Mouse (Mus musculus) 3T3-L1 (cell line): Measurements from ENCODE around the gene Lca5.
A peak's percentile ranks its signal among the peaks of the same experiment; 100 is the strongest.

Source experiments
- DNase-seq: peaks from one replicate; pipeline ENCODE4 v3.0.0-alpha.2; 2015; ENCODE audit warnings: low read depth, low spot score

Gene Lca5

DNA sequence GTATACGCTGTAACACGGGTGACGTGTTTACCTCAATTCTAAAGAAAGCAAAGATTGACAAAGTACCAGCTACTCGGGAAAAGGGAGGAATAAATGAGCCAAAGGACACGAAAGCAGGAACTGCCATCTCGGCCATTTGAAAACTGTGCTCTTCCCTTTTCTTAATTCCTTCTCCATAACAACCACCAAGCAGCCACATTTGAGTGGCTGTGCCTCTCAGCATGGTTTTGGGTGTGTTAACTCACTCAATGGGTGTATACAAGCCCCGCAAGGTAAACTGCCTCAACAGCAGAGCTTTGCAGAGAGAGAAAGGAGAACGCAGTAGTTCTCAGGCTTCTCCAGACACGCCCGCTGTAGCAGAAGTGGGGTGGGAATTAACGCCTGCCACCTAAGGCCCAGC, 48.9 kb downstream of the Lca5 start:
- DNase-seq, result no peak

DNA sequence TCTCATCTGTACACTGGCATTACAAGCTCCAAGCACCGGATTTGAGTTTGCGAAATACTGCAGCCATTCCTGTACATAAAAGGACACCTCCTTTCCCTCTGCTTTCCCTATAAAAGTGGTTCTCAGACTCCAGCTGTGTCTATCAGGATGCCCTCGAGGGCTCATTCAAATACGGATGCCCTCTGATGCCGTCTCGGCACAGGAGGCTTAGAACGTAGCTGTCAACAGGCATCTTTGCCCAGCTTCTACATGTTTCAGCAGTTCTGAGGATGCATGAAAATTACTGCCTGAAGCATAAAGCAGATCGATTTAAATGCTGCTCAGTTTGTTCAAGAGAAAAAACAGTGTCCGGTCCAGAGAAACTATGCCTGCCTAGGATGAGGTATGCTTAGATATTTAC, 51.4 kb downstream of the Lca5 start:
- DNase-seq, result no peak

DNA sequence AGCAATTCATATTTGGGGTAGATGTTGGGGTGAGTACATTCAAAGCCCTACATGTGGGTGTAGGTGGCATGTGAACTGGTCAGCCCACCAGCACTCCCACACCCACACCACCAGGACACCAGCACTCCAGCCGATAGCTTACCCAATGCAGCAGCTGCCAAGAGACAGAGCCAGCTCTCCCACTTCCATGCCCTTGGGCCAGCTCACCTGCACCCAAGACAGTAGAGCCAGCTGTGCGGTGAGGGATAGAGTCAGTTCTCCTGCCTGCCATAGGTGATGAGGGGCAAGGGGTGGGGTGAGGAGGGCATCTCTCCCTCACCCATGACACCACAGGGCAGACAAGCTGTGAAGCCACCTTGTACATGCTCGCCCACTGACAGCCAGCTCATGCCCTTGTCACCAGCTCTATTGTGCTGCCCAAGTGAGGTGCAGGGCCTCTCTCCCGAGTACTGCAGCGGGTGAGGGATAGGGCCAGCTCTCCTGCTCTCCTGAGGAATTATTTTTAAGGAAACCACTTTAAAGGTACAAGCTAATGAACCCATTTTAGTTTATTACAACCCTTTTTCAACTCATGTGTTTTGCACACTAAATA, 54.6 kb downstream of the Lca5 start:
- DNase-seq, result no peak

DNA sequence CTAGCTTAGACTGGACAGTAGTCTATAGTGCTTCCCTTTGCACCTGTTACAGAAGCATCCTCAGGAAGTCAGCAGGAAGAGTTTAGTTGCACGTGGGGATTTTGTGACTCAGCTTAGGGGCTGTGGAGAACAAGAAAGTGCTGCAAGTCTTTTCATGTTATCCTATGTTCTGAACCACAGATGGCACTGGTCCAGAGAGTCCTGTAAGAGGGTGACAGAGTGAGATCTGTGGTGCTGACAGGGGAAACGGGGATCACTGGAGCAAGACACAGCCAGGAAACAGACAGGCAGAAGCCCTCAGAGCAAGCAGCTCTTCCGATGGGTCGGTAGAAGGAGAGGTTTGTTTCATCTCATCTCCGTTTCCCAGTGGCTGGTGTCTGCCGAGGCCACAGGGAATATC, 55.6 kb downstream of the Lca5 start:
- DNase-seq, result no peak

DNA sequence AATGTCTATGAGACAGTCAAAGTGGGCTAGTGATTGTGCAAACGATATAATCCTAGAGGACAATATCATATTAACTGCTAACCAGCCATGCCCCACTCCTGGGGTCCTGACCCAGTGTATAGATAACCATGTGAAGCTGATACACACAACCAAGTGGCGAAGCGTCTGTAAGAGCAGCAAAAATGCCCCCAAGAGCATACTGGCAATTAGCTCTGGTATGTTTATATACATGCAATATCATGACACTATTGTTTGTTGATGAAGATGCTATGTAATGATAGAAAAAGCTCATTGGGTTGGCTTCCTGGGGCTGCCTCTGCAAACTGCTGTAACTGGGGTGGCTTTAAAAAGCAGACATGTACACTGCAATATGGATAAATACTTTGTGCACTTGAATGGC, 57.7 kb downstream of the Lca5 start:
- DNase-seq, result no peak

DNA sequence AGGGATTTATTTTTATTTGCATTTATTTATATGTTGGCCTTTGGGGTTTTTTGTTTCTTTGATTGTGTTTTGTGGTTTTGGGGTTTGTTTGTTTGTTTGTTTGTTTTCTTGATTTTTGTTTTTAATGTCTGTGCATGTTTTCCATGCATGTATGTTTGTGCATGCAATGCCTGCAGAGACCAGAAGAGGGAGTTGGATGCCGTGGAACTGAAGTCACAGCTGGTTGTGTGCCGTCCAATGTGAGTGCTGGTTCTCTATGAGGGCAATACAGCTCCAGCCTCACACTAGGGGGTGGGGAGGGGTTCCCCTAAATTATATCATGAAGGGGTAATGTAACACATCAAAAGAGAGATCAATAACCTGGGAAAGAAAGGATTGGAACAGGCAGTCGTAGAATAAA, 58.2 kb downstream of the Lca5 start:
- peak; percentile 42 for DNase-seq

DNA sequence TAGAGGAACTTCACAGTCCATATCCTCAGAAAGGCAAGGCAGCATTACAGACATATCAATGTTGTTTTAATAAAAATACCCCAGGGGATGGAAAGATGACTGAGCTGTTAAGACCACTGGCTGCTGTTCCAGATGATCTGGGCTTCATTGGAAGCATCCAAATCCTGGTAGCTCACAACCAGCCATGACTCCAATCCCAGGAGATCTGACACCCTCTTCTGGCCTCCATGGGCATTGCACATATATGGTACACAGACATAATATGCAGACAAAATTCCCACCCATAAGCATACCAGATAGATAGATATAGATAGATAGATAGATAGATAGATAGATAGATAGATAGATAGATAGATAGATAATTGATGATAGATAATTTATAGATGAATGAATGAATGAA, 59.6 kb downstream of the Lca5 start:
- DNase-seq, result peak; percentile 64

DNA sequence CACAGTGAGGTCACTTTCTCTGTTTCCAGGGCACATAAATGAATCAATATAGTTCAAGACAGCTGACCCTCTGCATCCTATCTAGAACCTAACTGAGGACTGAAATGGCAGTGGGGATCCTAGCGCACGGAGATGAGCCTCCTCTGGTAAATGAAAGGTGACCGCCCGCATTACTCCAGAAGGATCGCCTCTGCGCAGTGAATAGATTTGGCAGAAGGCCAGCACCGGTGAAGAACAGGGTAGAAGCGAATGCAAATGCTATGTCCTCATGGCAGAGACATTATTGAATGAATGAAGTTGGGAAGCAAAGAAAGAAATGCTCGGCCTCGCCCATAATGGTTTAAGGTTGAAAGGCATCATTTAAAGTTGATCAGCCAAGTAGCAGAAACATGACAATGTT, 61.3 kb downstream of the Lca5 start:
- DNase-seq, result no peak

DNA sequence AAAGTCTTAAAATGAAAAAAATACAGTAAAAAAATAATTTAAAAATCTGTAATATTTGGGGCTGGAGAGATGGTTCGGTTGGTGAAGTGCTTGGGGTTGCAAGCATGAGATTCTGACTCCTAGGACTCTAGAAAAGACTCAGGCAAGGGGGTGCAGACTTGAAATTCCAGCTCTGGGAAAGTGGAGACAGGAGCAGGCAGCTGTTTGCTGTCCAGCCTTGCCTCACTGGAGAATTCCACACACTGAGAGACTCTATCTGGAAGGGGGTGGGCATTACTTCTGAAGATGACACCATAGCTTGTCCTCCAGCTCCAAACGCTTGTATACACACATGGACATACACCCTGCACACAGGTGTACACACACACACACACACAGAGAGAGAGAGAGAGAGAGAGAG, 63.8 kb downstream of the Lca5 start:
- no peak for DNase-seq

DNA sequence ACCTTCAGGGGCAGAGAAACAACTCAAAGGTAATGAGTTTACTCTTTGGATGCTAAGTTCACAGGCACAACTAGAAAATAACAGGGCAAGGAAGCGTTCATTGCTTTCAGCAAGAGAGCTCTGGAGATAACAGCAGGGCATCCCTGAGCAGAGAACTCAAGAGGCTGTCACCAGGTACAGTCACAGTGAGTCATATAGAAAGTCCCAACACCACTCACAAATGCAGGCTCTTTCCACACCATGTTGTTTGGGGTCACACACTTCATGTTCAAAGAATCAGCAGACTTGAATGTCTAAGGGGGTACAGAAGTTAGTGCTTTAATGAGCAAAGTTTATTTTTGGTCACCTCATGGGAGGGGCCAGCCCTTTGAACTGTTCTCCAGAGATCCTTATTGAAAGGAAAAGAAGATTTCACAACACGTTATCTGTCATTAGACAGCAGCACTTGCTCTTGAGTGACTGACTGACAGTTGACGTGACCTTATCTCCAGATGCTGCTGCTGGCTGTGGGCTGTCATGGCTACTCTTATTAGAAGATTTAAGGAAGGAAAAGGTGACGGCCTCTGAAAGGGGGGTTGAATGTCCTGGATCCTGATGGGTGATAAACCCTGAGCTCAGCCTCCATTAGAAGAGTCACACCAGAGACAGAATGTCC, 65.3 kb downstream of the Lca5 start:
- no peak for DNase-seq

DNA sequence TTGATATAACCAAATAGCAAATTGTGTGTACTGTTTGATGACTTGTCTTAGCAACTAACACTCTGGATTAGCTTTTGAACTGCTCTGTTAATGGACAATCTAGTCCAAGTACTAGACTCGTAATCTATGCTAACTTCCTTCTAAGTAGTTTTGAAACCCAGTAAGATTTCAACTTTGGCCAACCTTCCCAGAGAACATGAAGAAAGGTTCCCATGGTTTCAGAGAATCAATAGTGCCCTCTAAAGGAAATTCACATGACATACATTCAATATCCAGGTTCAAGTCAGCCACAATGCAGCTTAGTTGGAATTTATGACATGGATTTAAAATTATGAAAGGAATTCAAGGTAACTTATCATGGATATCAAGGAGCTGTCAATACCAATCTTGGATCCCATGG, 70.0 kb downstream of the Lca5 start:
- DNase-seq, result peak; percentile 47

DNA sequence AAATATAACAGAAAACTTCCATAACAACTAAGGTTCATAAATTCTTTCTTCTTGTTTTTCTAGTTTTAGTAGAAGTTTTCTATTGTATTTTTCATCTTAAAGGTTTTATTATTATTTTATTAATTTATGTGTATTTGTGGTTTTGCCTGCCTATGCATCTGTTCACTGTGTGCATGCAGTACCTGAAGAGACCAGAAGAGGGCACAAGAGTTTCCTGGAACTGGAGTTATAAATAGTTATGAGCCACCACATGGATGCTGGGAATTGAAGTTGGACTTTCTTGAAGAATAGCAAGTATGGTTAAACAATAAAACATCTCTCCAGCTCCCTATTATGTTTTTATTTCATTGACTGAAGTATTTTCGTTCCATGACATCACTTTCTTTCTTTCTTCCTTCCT, 72.7 kb downstream of the Lca5 start:
- DNase-seq, result peak; percentile 69

DNA sequence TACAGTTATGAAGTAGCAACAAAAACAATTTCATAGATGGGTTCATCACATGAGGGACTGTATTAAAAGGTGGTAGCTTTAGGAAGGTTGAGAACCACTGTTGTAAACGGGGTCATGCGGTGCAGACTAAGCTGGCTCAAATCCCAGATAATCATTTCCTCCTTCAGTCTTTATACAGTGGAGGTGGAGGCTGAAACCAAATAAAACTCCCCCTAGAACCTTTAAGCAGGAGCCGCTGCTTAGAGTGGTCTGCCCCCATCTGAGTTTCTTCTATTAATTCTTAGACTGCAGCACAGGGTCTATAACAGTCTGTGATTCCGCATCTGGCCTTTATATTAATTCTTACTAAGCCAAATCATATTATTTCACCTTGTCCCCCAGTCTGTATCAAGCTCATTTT, 85.1 kb downstream of the Lca5 start:
- DNase-seq, result no peak

DNA sequence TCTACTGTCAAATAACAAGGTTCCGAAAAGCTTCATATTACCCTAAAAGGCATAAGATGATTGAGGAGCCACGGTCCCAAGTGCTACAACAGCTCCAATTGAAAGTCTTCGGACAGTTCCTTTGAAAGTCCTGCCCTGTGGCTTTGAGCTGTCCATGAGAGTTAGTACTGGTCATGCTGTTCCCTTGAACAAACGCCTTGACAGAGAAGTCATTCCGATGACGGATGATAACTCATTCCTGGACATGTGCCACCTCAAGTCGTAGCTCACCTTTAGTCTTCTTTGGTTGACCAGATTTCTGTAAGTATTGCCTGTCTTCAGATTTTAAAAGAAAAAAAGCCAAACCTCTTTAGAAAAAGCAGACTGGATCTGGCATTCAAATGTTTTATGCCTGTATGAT, 87.6 kb downstream of the Lca5 start:
- no peak for DNase-seq

DNA sequence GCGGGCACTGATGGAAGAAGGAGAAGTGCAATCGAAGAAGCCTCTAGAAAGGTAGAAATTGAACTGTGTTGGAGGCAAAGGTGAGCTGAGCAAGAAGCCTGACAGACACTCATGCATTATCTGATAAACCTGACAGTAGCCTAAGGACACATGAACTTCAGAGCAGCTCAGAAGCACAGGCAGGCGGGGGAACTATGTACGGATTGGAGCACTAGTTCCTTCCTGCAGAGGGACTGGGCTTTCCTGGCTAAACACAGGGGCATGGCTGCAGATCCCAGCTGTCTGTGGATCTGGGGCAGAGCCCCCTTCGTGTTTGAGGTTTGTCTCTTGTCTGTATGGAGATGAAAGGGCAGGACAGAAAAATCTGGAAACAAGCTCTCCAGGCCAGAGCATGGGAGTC, 89.8 kb downstream of the Lca5 start:
- DNase-seq, result no peak

DNA sequence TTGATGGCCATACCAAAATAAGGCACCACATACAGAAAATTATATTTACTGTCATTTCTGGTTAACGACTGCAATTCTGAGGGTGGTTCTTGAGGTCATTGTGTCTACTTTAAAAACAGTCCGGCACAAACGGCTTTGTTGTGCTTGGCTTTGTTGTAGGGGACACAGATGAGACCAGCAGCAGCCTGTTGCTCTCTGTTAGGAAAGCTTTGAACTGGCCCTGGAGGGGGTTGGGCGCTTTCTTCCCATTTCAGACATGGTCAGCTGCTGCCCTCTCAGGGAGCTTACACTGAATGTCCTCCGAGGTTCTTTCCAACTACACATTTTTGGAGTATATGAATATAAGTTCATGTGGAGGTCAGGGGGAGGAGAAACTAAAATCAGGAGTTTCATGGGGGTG, 90.3 kb downstream of the Lca5 start:
- peak; percentile 40 for DNase-seq

DNA sequence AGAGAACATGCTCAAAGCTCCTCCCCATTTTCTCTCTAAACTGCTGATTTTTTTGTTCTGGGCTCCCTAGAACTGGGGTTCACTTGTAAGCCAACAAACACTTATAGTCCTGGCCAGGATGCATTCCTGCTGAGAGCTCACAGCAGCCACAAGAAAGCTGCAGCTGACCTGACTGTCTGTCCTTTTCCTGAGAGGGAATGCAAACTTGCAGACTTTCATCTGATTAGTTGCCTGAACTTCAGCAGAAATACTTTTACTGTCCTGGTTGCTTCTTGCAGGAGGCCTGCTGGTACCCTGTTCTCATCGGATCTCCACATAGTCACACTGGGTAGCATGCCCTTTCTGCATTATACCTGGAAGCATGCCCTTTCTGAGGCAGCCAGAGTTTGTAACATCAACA, 91.0 kb downstream of the Lca5 start:
- peak; percentile 11 for DNase-seq

DNA sequence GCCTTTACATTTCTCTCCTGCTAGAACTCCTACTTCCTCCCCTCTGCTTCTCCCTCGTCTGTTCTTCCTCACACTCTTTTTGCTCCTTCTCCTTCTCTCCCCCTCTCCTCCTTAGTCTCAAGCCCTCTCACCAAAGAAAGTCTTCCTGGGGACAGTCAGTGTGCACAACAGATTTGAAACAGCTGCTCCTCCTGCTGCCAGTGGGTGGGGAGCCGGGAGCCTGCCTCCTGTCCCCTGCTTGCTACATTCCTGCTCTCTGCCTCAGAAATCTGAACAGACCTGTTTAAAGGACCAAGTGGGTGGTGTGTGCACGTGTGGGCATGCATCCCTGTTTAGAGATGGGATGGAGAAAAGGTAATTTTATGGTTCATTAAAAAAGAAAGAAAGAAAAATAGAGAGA, 91.4 kb downstream of the Lca5 start:
- DNase-seq, result peak; percentile 17

DNA sequence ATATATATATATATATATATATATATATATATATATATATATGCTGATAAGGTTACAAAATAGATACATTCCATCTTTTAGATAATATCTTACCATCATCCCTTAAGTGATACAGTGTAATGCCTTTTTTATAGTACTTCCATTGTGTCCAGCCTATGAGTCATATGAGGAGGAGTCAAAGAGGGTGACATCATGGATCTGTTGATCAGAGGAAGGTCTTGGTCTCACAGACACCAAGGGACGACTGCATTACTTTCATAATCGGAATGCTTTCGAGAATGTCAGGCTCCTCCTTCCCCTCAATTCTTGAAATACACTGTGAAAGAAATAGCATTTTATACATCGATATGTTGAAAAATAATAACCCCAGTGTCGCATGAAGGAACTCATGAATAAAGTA, 93.4 kb downstream of the Lca5 start:
- peak; percentile 50 for DNase-seq

DNA sequence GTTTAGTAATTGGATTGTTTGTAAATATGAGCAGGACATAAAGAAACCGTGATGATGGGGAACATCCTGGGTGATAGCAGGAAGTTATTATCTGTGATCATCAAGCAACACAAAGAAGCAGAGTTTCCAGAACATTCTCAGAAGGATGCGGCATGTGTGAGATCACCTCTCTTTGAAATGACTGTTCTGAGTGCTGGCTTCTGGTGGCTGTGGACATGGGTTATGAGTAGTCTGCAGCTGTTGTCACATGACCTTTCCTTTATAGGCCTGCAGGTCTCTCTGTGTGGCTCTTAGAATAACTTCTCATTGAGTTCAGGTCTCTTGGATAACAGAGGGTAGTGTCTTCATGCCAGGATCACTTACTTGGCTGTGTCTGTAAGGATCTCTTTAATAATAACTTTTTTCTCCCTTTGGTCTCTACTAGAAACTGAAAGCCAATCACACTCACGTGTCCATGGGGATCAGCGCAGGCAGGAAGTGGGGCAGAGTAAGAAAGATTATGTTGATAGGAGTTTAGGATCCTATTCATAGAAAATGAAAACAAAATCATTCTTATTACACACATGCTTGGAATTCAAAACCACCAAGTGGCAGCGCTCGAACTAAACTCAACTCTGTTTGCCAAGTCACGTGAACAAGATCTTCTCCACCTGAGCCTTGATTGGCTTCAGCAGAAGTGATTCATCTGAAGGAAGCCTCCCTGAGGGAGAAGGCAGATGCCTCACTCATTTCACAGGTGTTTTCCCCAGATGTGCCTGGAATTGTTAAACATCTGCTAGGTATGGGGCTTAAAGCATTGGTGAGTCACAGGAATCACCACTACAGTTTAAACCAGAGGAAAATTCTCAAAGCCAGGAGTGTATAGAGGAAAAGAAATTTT, 98.2 kb downstream of the Lca5 start:
- DNase-seq, result peak; percentile 81
